Mouse (Mus musculus) frontal cortex, postnatal 10 days (tissue): ENCODE measurements around the gene Gm20388.

Experiments used
- DNase-seq, 2 experiments: peaks; one replicate each; pipeline ENCODE4 v3.0.0; 2022; ENCODE audit warnings: low spot score in 2 of 2, mixed read lengths in 1 of 2

The Gm20388 gene

DNA sequence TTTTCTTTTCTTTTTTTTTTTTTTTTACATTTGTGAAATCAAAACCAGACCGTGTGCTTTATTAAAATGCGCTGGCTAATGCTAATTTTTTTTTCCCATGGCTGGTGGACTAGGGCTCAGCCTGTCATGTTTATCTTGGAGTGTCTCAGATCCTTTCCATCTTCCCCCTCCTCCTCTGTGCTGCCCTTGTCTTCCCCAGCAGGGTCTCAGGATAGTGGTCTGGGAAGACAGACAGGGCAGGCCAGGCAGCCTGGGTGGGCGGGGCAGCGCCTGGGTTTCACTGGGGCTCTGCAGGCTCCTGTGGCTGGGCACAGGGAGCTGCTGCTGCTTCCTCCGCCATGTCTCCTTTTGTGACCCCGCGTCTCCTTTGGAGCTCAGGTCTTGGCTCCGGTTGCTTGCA is 2191.6 kb downstream of the Gm20388 start:
- DNase-seq: no peak

DNA sequence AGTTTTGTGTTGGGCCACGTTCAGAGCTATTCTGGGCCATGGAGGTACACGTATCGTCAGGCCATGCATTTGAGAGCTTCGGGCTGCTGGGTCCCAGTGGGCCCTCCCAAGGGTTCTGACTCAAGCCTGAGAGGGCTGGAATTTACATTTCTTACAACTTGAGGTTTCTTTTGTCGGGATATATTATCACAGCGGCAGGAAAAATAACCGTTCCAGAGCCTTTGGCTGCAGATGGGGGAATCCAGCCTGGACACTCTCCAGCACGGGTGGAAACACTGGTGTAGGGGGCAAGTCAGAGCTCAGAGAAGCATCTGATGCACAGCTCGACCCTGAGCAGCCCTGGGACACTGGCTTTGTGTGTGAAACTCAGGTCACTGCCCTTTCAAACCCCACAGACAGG is 2192.6 kb downstream of the Gm20388 start:
- DNase-seq: no peak

DNA sequence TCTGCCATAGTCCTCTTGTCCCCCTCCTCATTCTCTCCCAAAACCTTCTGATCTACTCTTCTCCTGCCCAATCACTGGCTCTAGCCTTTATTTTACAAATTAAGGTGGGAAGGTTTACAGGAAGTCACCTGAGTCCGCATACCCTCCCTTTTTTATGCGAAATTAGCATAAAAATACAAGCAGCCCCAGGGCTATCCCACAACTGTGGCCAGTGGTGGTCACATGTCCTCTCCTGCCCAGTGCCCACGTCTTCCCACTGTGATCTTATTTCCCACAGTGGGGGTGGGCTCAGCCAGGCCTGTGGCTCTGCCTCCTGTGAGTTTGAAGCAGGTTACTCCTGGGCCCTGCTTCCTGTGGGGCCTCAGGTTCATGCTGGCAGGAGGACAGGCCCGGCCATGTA is 2194.0 kb downstream of the Gm20388 start:
- no peak for DNase-seq

DNA sequence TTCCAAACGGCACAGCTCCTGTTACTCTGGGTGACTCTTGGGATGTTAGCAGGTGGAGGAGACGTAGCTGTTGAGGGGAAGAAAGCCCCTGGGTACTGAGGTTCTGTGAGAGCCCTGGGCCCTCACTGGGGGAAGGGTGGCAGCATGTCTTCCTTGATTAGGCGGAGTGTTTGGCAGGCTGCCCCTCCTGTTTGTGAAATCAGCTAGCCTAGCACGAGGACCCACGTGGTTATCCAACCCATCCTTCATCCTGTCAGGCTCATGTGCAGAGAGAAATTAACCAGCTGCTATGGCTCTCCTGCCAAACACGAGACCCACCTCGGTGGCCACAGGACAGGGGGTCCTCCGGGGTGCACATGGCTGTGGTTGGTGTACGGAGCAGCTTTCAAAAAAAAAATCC is 2195.6 kb downstream of the Gm20388 start:
- DNase-seq: peak; percentile 37 to 44

DNA sequence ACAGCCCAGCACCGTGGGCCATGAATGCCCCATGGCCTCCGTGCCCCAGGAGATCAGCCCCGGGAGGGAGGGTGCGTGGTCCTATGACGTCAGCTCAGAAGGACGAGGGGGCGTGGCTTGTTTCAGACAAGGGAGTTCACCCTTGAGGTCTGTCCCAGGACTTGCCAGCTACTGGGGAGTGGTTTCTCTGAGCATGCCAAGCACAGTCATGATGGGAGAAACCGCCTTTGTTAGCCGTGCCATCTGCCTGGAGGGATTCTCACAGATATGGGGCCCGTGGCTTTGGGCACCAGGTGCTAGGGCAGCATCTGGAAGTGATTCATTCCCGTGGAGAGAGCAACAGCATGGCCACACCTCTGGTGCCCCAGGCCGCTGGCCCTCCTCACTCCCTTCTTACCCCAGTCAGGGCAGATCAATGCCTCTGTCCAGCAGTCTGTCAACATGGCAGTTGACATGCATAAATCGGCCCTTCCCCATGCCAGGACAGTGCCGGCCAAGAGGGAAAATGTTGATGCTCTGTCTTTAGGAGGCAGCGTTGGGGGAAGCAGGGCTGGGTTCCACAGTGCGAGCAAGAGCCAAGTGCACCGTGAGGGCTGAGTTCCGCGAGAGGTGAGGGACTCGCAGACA is 2199.7 kb downstream of the Gm20388 start:
- DNase-seq: no peak

DNA sequence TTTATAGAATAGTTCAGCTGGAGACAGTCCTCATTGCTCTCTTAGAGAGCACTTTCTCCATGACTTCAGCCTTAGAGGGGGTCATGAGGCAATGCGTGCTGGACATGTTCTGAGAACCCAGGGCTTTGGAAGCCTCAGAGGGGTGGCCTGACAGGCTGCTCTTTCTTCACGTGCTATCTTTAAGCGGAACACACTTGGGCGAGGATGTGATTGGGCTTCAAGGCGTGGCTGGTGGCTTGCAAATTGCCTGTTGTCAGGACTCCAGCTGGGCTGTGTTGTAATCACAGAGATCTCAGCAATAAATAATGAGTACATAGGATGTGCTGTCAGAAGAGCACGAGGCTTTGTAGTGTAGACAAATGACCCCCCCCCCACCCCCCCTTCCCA is 2200.2 kb downstream of the Gm20388 start:
- DNase-seq: no peak

DNA sequence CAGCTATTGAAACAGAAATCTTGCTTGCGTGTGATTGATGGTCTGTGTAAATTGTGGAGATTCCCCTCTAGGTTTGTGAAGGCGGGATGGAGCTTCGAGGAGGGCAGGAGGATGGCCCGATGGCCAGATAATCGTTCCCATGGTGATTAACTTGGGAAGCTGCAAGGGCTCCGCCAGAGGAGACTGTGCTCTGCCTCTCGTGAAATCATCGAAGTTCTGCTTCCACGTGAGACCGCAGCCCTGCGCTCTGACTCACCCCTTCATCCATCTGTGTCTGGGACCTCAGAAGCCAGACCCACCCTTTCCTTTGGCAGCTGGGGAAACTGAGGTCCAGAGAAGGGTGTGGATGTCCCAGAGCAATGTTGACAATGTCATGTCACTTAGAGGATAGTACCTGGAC is 2201.1 kb downstream of the Gm20388 start:
- DNase-seq: no peak

DNA sequence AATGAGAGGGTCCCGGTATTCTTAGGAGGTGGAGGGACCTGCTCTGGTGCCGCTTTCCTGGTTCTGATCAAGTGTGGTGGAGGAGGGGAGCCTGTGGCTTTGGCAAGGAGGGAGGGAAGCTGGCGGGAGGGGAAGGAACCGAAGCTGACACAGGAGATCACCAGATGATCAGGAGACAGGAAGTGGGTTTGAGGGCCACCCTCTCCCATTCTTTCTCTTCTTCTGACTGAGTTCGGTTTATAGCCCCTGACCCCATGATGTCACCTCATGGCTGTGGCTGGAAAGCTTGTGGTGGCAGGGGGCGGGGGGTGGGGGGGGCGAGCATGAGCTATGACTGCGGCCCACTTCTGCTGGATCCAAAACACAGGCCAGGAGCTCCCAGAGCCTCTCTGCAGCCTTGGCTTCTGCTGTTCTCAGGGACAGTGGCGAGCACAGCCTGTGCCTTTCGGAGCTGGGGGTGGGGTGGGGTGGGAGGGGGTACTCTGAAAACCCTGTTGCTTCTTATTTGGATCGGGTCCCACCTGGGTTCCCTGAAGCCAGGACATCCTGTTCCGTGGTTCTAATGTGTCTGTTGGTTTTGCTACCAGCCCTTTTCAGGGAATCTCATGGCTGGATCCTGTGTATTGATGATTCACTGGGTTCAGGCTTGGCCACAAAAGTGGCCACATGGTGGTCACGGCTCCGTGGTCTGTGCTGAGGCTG is 2201.8 kb downstream of the Gm20388 start:
- no peak for DNase-seq

DNA sequence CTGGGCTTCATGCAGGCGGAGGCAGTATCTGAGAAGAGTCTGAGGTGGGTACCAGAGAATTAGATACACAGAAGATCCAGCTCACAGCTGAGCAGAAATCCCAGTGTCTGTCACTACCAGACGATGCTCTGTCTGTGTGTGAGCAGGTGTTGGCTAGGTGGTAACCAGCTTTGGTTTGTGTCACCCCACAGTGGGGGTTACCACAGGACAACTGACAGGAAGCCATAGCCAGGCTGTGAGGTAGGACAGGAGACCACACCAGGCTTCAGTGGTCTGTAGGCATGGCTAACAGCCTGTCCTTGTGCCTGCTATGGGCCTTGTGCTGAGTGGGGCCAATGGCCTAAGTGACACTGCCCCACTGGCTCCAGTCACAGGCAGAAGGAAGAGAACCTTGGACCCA is 2204.2 kb downstream of the Gm20388 start:
- DNase-seq: no peak

DNA sequence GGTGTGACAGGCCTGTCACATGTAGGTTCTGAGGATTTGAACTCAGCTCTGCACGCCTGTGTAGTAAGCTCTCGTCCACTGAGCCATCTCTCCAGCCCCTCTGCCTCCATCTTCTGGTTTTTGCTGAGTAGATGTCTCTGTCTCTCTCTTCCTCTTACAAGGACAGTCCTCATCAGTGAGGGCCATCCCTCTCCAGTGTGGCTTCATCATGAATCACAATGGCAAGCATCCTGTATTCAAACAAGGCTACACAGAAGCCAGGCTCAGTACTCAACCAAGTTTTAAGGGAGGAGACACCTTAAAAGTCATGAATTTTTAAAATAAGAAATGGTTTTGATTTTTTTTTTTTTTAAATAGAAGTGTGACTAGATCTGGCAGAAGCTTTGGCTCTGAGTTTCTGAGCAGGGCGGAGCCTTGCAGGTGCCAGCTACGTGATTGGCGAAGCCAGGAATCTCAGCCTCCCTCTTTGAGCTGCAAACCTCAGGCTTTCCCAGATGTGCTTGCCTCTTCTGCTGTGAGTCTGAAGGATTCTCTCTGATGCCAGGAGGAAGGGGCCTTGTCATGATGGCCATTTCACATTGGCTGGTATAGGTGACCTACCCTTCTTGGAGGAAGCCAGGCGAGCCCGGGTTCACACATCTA is 2206.2 kb downstream of the Gm20388 start:
- no peak for DNase-seq

DNA sequence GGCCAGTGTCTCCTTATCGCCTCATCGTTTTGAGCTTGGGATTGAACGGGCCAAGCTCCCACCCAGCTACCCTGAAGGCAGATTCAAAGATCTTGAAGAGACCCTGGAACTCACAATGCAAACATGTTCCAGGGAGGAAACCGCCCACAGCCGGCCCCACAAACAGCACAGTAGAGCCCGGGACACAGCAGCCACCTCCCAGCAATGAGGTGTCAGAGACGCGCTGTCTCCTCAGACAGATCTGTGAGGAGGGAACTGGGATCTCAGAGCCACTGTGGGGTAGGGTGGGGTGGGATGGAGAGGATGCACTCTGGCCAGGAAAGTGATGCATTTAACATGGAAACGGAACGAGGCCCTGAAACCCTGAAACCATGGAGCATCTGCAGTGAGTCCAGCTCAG is 2207.5 kb downstream of the Gm20388 start:
- no peak for DNase-seq

DNA sequence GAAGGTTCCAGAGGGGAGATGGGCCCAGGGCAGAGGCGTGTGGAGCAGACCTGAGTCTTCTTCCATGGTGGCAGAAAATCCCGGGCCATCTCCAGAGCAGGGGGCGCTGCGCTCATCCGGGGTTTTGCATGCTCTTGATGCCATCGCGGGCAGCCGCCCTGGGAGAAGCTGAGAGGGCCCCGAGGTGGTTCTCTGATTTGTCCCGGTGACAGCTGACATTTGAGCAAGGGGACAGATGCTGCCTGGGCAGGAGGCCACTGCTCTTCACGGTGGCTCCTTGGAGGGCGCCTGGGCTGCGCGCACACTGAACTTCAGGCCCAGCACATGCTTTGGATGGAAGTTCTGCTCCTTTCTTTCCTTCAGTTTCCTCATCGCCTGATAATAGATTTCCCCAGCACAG is 2207.9 kb downstream of the Gm20388 start:
- DNase-seq: no peak

DNA sequence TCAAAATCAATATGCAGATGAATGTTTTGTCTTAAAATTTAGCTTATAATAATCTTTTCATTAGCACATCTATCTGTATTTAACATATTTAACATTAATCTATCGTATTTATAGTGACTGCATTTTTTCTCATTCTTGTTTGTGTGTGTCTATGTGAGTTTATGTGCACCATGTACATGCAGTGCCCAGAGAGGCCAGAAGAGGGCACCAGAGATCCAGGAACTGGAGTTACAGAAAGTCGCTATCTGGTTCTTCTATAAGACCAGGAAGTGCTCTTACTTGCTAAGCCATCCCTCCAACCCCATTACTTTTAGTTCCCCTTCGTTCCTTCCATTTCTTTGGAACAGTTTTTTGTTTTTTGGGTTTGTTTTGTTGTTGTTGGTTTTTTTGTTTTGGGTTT is 2213.7 kb downstream of the Gm20388 start:
- no peak for DNase-seq

DNA sequence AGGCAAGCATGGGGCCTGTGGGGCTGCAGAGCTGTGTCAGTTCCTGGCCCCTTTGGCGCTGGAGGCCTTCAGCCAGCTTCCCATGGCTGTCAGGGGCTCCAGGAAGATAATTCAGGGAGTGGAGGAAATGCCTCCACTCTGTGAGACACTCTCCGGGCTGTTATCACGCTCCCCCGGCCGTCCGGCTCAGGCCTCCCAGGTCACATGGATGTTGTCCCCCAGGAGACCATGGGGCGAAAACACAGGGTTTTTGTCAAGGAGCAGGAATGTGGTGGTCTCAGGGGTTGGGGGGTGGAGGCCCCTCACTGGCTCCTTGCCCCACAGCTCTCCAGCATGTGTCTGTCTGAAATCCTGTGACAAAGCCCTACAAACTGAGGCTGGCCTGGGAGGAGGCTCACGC is 2216.0 kb downstream of the Gm20388 start:
- DNase-seq: no peak

DNA sequence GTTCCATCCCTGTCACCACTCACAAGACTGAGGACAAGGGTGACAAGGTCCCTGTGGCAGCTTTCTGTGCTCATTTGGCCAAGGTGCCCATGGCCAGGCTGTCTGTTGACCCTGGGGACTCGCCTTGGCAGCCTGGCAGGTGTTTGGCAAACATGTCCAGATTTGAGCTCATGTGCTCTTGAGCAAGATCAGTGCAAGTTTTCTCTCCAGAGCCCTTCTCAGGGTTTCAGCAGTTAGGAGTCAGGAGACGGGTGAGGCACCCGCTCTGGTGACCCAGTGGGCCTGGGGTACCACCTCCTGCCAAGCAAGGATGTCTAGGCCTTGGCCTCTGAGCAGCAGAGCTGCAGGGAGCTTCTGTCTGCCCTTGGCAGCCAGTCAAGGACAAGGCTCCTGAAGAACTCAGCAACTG is 2223.5 kb downstream of the Gm20388 start:
- no peak for DNase-seq

DNA sequence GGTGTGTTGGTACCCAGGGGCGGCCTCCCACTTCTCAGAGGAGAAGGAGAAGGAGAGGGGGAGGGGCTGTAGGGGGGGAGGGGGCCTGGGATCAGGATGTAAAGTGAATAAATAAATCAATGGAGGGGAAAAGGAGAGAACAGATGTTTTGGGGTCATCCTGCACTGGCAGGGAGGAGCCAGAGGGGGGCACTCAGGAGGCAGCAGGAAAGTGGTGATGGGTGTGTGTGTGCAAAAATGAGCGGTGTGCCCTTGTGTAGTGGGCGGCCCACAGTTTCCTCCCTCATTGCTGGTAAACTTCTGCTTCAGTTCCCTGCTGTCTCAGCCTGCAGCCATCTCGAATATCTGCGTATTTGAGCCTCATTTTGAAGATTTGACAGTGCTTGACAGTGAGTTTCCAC is 2224.9 kb downstream of the Gm20388 start:
- no peak for DNase-seq

DNA sequence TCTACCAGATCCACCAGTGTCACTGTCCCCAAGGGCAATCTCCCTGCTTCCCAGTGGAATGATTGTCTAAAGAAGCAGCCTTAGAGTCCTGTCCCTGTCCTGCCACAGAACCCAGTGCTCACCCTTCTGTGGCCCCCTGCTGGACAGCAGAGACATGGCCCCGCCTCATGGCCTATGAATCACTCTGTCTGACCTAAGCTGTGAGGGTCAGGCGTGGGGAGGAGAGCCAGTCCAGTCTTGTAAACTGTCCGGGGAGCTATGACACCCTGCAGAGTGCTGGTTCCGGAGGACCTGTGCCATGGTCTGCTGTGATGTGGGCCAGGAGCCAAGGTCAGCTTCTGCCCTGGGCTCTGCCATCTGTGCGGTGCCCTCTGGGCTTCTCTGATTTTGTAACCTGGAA is 2229.1 kb downstream of the Gm20388 start:
- DNase-seq: peak in 1 of 2 experiments; percentile 30

DNA sequence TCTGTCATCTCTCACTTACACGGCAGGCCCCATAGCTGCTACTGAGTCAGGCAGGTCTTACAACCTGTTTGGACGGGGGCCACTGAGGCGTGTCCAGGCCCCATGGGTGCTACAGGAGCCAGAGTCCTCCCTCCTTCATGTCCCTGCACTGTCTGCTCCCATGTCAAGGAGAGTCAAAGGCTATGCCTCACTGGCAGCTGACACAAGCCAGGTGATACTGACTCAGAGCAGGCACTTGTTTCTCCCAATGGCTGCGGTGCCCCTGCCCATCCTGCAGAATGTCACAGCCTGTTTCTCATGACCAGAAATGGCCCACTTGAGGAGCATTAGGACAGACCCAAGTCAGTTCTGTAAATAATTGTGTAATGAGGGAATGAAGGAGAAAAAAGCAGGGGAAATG is 2229.8 kb downstream of the Gm20388 start:
- no peak for DNase-seq

DNA sequence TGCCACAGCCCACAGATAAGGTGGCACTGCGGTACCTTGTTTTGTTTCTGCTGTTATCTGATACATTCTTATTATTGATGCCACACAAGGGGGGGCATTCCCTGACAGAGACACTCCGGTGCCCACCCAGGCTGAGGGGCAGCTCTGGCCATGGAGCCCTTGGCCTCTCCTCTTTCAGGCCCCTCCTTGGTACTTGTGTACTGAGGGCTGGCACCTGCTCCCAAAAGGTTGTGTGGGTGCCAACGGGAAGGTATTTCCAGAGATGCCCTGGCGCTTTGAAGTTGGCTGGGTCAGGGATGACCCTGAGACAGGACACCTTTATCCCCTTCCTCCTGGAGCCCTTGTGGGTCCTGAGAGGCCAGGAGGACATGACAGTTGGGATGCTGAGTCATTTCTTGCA is 2231.8 kb downstream of the Gm20388 start:
- DNase-seq: no peak

DNA sequence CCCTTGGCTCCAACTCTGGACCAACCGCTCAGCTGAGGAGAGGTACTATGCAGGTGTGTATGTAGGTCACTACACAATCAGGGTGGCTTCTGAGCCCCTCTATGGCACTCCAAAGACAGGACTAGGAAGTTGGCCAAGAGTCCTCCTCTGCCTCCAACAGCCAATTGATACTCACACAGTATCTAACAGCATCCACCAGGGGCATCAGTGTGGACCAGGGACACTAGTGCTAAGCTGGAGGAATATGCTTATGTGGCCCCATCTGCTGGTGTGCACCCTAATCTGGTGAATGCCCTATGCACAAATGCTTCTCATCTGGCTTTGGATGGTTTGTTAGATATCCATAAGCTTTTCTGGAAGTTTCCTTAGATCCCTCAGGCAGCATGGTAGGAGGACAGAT is 2232.6 kb downstream of the Gm20388 start:
- no peak for DNase-seq

DNA sequence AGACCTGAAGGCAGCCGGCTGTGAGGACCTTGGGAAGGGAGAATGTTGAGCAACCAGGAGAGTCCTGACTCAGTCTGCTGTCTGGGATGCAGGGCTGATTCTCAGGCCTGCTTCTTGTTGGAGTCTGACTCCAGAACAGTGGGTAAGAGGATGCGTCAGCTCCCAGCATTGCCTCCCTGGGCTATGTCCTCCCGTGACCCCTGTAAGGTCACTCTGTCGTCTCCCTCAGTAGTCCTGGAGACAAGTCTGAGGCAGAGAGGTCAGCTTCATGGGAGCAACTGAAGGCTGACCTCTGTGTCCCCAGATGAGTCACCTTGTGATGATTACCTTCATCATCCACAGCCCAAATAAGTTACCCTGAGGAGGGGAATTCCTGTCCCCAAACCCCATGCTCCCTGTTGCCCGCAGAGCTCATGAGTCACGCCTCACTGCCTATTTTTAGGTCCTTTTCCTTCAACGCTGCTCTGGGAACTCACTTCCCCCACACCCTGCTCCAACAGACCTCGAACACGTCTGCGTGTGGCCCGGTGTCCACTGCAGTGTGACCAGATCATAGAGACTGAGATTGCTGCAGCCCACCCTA is 2234.2 kb downstream of the Gm20388 start:
- no peak for DNase-seq

DNA sequence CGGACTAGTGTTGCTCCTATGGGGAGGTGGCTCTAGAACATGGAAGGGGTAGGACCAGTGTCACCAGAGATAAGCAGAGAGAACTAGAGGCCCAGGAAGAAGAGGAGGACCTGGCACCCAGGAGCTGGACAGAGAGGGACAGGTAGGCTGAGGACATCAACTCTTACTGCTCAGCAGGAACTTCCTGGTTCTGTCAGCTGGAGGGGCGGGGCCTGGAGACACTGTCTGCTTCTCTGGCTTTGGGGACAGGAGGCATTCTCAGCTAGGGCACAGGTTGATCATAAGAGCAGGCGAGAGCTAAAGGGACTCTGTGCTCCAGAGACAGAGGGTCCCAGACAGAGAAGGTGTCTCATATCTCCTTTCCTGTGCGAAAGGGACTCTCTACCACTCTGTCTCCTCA is 2238.4 kb downstream of the Gm20388 start:
- no peak for DNase-seq

DNA sequence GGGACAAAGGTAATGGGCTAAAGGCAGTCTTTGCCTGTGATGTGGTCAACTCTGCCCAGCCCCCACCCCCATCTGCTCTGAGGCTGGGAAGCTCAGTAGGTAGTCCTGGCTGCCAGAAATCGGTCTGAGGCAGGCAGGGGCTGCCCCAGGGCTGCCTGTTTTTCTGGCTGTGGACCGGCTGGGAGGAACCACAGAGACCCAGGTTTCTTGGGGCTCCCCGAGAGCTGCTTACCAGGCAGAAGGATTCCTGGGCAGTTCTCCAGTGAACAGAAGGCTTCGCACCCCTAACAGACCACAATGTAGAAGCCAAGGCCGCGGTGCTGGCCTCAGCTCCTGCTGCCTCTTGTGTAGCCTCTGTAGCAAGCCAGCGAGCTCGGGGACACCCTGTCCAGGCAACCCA is 2239.0 kb downstream of the Gm20388 start:
- no peak for DNase-seq
